Mouse (Mus musculus) heart, embryonic 13.5 days (tissue): ENCODE results near the gene Cadps. TPM values are rescaled to one million over a fixed set of nuclear protein-coding genes. Genes with fewer than 3 reads are reported as not detected.

Experiments
- ATAC-seq: fragments of 200-750 bp; cut with Nextera tagmentation; 2 replicates; pipeline ENCODE4 v1.8.0; 2017; ENCODE audit warnings: moderate TSS enrichment; ENCODE audit not compliant: insufficient number of reproducible peaks, low FRiP score, low TSS enrichment; ENCODE audit errors: extremely low read depth
- H3K27ac ChIP-seq: fragments of 300-500 bp; sonication (generic); replicated peaks from 2 replicates; pipeline ENCODE4 v1.5.1; 2015; ENCODE audit warnings: moderate library complexity, mild to moderate bottlenecking, inconsistent platforms
- H3K27me3 ChIP-seq: fragments of 300-500 bp; sonication (generic); replicated peaks from 2 replicates; pipeline ENCODE4 v1.6.1; 2015; ENCODE audit warnings: mild to moderate bottlenecking, inconsistent platforms
- H3K36me3 ChIP-seq: fragments of 300-500 bp; sonication (generic); 2 replicates; pipeline ENCODE4 v1.6.1; 2015; ENCODE audit warnings: mild to moderate bottlenecking, inconsistent platforms
- H3K4me1 ChIP-seq: fragments of 300-500 bp; sonication (generic); 2 replicates; pipeline ENCODE4 v1.6.1; 2015; ENCODE audit warnings: inconsistent platforms
- H3K4me2 ChIP-seq: fragments of 300-500 bp; sonication (generic); 2 replicates; pipeline ENCODE4 v1.6.1; 2015; ENCODE audit warnings: inconsistent platforms, mild to moderate bottlenecking, moderate library complexity
- H3K4me3 ChIP-seq: fragments of 300-500 bp; sonication (generic); 2 replicates; pipeline ENCODE4 v1.5.1; 2015; ENCODE audit warnings: moderate library complexity, mild to moderate bottlenecking, inconsistent platforms
- H3K9ac ChIP-seq: fragments of 300-500 bp; sonication (generic); 2 replicates; pipeline ENCODE4 v1.6.1; 2015; ENCODE audit warnings: inconsistent platforms, mild to moderate bottlenecking, moderate library complexity
- H3K9me3 ChIP-seq: fragments of 300-500 bp; sonication (generic); 2 replicates; pipeline ENCODE4 v1.6.1; 2016; ENCODE audit warnings: inconsistent platforms
- WGBS: fragments of 180-500 bp; shearing (Covaris S2); methylation state at CpG from one replicate; pipeline ENCODE4 v1.1.7; 2015; ENCODE audit warnings: mixed read lengths; 5-methylcytosine and 5-hydroxymethylcytosine counted together
- polyA plus RNA-seq: library from polyadenylated mRNA; unstranded; fragments of >200 nt; fragmentation: Nextera tagmentation; extraction: Ambion mirVana; gene quantifications from 2 replicates; pipeline ENCODE4 v1.2.1, GENCODE M21; 2015

Cadps gene
- polyA plus RNA-seq, 1 experiment from 2014 or later: 0.51 TPM

GRCm38 (mm10) chr14:12337421-12337997 is 485.4 kb downstream of the Cadps start:
- ATAC-seq: no peak
- no peak overlapping the region for H3K27ac ChIP-seq
- no peaks in the 10 kb centered on the region for H3K9me3 ChIP-seq
- WGBS: 9% methylated on average over 8 of the region's 8 CpGs
- H3K27me3 ChIP-seq: peaks cover 99% of the 10 kb centered on the region
- no peak overlapping the region for H3K4me2 ChIP-seq
- H3K4me3 ChIP-seq: no peak overlapping the region
- H3K36me3 ChIP-seq: no peaks in the 10 kb centered on the region
- H3K4me1 ChIP-seq: peaks cover 13% of the 10 kb centered on the region
- H3K9ac ChIP-seq: no peak overlapping the region

GRCm38 (mm10) chr14:12334925-12335324 is 488.0 kb downstream of the Cadps start:
- 32% methylated on average over 7 of the region's 7 CpGs for WGBS
- peaks cover 78% of the 10 kb centered on the region for H3K27me3 ChIP-seq

GRCm38 (mm10) chr14:12333622-12334021 is 489.3 kb downstream of the Cadps start:
- Histone ChIP-seq H3K4me1 (no peaks in the 10 kb centered on the region), H3K4me2 (no peak overlapping the region), H3K9me3 (no peaks in the 10 kb centered on the region), H3K9ac (no peak overlapping the region), H3K36me3 (no peaks in the 10 kb centered on the region), H3K27me3 (peaks cover 65% of the 10 kb centered on the region), H3K27ac (no peak overlapping the region), H3K4me3 (no peak overlapping the region)
- ATAC-seq: no peak
- 72% methylated on average over 7 of the region's 7 CpGs for WGBS

More at GRCm38 (mm10) chr14:12334925-12335324, 488.0 kb downstream of the Cadps start:
- H3K4me2 ChIP-seq: no peak overlapping the region
- H3K36me3 ChIP-seq: no peaks in the 10 kb centered on the region
- H3K9ac ChIP-seq: no peak overlapping the region
- no peak overlapping the region for H3K4me3 ChIP-seq
- ATAC-seq: no peak
- no peak overlapping the region for H3K27ac ChIP-seq
- H3K4me1 ChIP-seq: no peaks in the 10 kb centered on the region
- H3K9me3 ChIP-seq: no peaks in the 10 kb centered on the region
